Mouse (Mus musculus) liver, postnatal 0 days (tissue): ENCODE results near the gene Mrgprf.

Source experiments
- CTCF ChIP-seq: sonication (generic); IDR thresholded peaks from 2 replicates; pipeline ENCODE4 v1.5.1; 2016; ENCODE audit warnings: antibody characterized with exemption, low read depth
- EP300 ChIP-seq: IDR thresholded peaks from 2 replicates; pipeline ENCODE4 v1.6.1; 2016; ENCODE audit warnings: antibody characterized with exemption, low read depth, mild to moderate bottlenecking

DNA sequence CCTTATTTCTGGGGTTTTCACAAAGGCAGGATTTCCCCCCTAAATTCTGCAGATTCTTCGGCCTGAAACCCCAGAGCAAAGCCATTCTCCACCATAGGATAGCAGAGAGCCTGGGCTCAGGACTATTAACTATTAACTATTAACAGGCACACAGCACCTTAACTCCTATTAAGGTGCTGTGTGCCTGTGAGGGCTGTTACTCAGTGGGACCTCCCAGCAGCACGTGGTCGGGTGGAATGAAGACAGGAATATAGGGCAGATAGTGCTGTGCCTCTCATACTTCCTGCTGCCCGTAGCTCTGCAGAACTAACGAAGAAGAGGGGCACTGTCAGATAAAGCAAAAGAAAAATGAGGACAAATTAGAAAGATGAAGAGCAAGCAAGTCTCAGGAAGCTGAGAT is 9.9 kb downstream of the Mrgprf start:
- TF ChIP-seq CTCF (no peak), EP300 (no peak)
